In genomic region chr2:52602228-52602627, GRCm38 (mm10) we compare ENCODE assay signal across 13 mouse cellular contexts.
A peak's percentile ranks its signal among the peaks of the same experiment; 100 is the strongest.
DNase-seq lines count a peak whose midpoint lies in the region; ATAC-seq lines count a peak whose summit lies in the region.
"Had no signal": no experiment of that assay in that cellular context is flagged by ENCODE, and none has a peak within 500 bp of the region (broad histone marks: within the 10 kb centered on the region; RNA-seq: fewer than 3 reads in every experiment).

No protein-coding gene starts in this region.

- no peaks in the 10 kb centered on the region for H3K4me1 ChIP-seq in kidney, embryonic 14.5 days (ENCODE audit: control insufficient read depth, insufficient read depth, low read length)
- no peaks in the 10 kb centered on the region for H3K4me1 ChIP-seq in forebrain, embryonic 11.5 days (replicated peaks; ENCODE audit: control insufficient read depth, insufficient read depth, low read length)
- H3K4me1 ChIP-seq: hindbrain, embryonic 13.5 days had no signal

- no peak overlapping the region for H3K9ac ChIP-seq in kidney, embryonic 14.5 days (ENCODE audit: low read depth, low read length)
- H3K9ac ChIP-seq in forebrain, embryonic 11.5 days (ENCODE audit: low read length) = no peak overlapping the region
- H3K9ac ChIP-seq: hindbrain, embryonic 13.5 days had no signal

- peak; percentile 37 for DNase-seq in kidney, adult 9 months
- peak; percentile 70 for DNase-seq in NIH3T3 (ENCODE audit: low read depth)
- peak; percentile 80 for DNase-seq in fibroblast of lung, adult 2 months (ENCODE audit: low read depth)
- no peak for DNase-seq in layer of hippocampus, adult 11-12 months (ENCODE audit: low spot score)
- DNase-seq in adrenal gland, postnatal 10 days = no peak
- no peak for DNase-seq in forebrain, embryonic 11.5 days (ENCODE audit: low spot score)
- DNase-seq: adrenal gland, postnatal 25 days; cerebellum, postnatal 25 days had no signal

- no peaks in the 10 kb centered on the region for H3K9me3 ChIP-seq in kidney, embryonic 14.5 days (ENCODE audit: control insufficient read depth, low read length)
- H3K9me3 ChIP-seq in forebrain, embryonic 11.5 days (ENCODE audit: control insufficient read depth, low read length) = no peaks in the 10 kb centered on the region
- H3K9me3 ChIP-seq: hindbrain, embryonic 13.5 days; megakaryocyte, embryonic 14.5 days had no signal

- ATAC-seq in kidney, embryonic 14.5 days (ENCODE audit: low FRiP score, low TSS enrichment) = no peak
- peak; percentile 74 for ATAC-seq in megakaryocyte, adult 5-6 weeks (ENCODE audit: poor library complexity, severe bottlenecking)
- no peak for ATAC-seq in forebrain, embryonic 11.5 days (replicated peaks; ENCODE audit: low FRiP score)

- no peak overlapping the region for H3K4me2 ChIP-seq in kidney, embryonic 14.5 days (replicated peaks; ENCODE audit: low read depth, low read length)
- H3K4me2 ChIP-seq in forebrain, embryonic 11.5 days (ENCODE audit: low read depth, low read length, severe bottlenecking) = no peak overlapping the region
- H3K4me2 ChIP-seq: hindbrain, embryonic 13.5 days had no signal

- no peaks in the 10 kb centered on the region for H3K36me3 ChIP-seq in kidney, embryonic 14.5 days (ENCODE audit: control insufficient read depth, insufficient read depth, low read length)
- no peaks in the 10 kb centered on the region for H3K36me3 ChIP-seq in forebrain, embryonic 11.5 days (ENCODE audit: control insufficient read depth, insufficient read depth, low read length)
- H3K36me3 ChIP-seq: hindbrain, embryonic 13.5 days had no signal

- H3K4me3 ChIP-seq in kidney, embryonic 14.5 days (ENCODE audit: low read length) = no peak overlapping the region
- H3K4me3 ChIP-seq in forebrain, embryonic 11.5 days (ENCODE audit: low read depth, low read length) = no peak overlapping the region
- H3K4me3 ChIP-seq: hindbrain, embryonic 13.5 days; megakaryocyte, embryonic 14.5 days had no signal

- 85% methylated on average over 2 of the region's 2 CpGs for whole genome bisulfite sequencing in kidney, embryonic 14.5 days
- WGBS in forebrain, embryonic 11.5 days = 82% methylated on average over 2 of the region's 2 CpGs

- H3K27me3 ChIP-seq in kidney, embryonic 14.5 days (ENCODE audit: control insufficient read depth, insufficient read depth, low read length) = no peaks in the 10 kb centered on the region
- no peaks in the 10 kb centered on the region for H3K27me3 ChIP-seq in forebrain, embryonic 11.5 days (ENCODE audit: control insufficient read depth, insufficient read depth, low read length)
- H3K27me3 ChIP-seq: CH12.LX; hindbrain, embryonic 13.5 days; megakaryocyte, embryonic 14.5 days had no signal

- no peak overlapping the region for H3K27ac ChIP-seq in kidney, embryonic 14.5 days (ENCODE audit: low read depth, low read length)
- H3K27ac ChIP-seq in forebrain, embryonic 11.5 days (ENCODE audit: low read depth, low read length) = no peak overlapping the region
- H3K27ac ChIP-seq: hindbrain, embryonic 13.5 days had no signal

Comparison
In these comparisons a context has a peak if more than half of its experiments do, and no peak if none do; other contexts are left out.
1. DNase-seq: peak in kidney, adult 9 months (single experiment), NIH3T3 (single experiment) and fibroblast of lung, adult 2 months (single experiment); none in layer of hippocampus, adult 11-12 months (single experiment), adrenal gland, postnatal 10 days (single experiment) and forebrain, embryonic 11.5 days (single experiment).